In genomic region chr11:31699502-31699901, GRCm38 (mm10) we compare ENCODE assay signal across 16 mouse cellular contexts.
"Had no signal": no experiment of that assay in that cellular context is flagged by ENCODE, and none has a peak within 500 bp of the region (broad histone marks: within the 10 kb centered on the region; RNA-seq: fewer than 3 reads in every experiment).

No protein-coding gene starts in this region.

- H3K27ac ChIP-seq: liver, embryonic 13.5 days; liver, embryonic 15.5 days; lung, embryonic 15.5 days; macrophage; midbrain, embryonic 12.5 days; midbrain, embryonic 15.5 days; neural tube, embryonic 12.5 days had no signal

- H3K4me3 ChIP-seq: liver, embryonic 13.5 days; liver, embryonic 15.5 days; lung, embryonic 15.5 days; megakaryocyte, embryonic 14.5 days; midbrain, embryonic 12.5 days; midbrain, embryonic 15.5 days; neural tube, embryonic 12.5 days had no signal

- H3K9ac ChIP-seq: liver, embryonic 13.5 days; liver, embryonic 15.5 days; liver, postnatal 0 days; lung, embryonic 15.5 days; midbrain, embryonic 12.5 days; midbrain, embryonic 15.5 days; neural tube, embryonic 12.5 days had no signal

- H3K9me3 ChIP-seq: liver, embryonic 13.5 days; liver, embryonic 15.5 days; lung, embryonic 15.5 days; midbrain, embryonic 12.5 days; midbrain, embryonic 15.5 days; neural tube, embryonic 12.5 days had no signal

- ATAC-seq: liver, postnatal 0 days; midbrain, embryonic 15.5 days had no signal

- H3K27me3 ChIP-seq: lung, embryonic 15.5 days; midbrain, embryonic 12.5 days; midbrain, embryonic 15.5 days; neural tube, embryonic 12.5 days had no signal

- H3K36me3 ChIP-seq: liver, embryonic 13.5 days; liver, embryonic 15.5 days; lung, embryonic 15.5 days; midbrain, embryonic 12.5 days; midbrain, embryonic 15.5 days; neural tube, embryonic 12.5 days had no signal

- H3K4me1 ChIP-seq: liver, embryonic 13.5 days; liver, embryonic 15.5 days; lung, embryonic 15.5 days; neural tube, embryonic 12.5 days had no signal

- H3K4me2 ChIP-seq: liver, embryonic 11.5 days; liver, embryonic 13.5 days; liver, embryonic 15.5 days; lung, embryonic 15.5 days; midbrain, embryonic 12.5 days; midbrain, embryonic 15.5 days; neural tube, embryonic 12.5 days had no signal

- DNase-seq: liver, embryonic 13.5 days; liver, postnatal 0 days; lung, postnatal 14 days; lung, postnatal 36 days; right cerebral cortex, postnatal 14 days; thymus, adult 18-20 months; thymus, postnatal 14 days; thymus, postnatal 36 days had no signal
